In genomic region chr15:97781961-97782748, GRCm38 (mm10) we compare ENCODE assay signal across 8 mouse cellular contexts. TPM values are rescaled to one million over a fixed set of nuclear protein-coding genes. Genes with fewer than 3 reads are reported as not detected.
DNase-seq lines count a peak whose midpoint lies in the region; ATAC-seq and TF ChIP-seq lines count a peak whose summit lies in the region.

No protein-coding gene starts in this region.

- WGBS in heart, embryonic 12.5 days: 11% methylated on average over 24 of the region's 24 CpGs

- H3K9ac ChIP-seq in ES-E14 (ENCODE audit: insufficient read depth, low read depth, low read length, poor library complexity, severe bottlenecking): no peak overlapping the region; the same call in 1 of the 2 replicates
- H3K9ac ChIP-seq in heart, embryonic 12.5 days: peak overlapping the region; percentile 43; the same call in 1 of the 2 replicates

- H3K27me3 ChIP-seq in heart, embryonic 12.5 days (replicated peaks): no peaks in the 10 kb centered on the region

- no peaks in the 10 kb centered on the region for H3K36me3 ChIP-seq in ES-E14 (ENCODE audit: control insufficient read depth, insufficient read depth, low read length, poor library complexity, severe bottlenecking)
- H3K36me3 ChIP-seq in heart, embryonic 12.5 days: no peaks in the 10 kb centered on the region

- ATAC-seq in heart, embryonic 12.5 days (ENCODE audit: insufficient number of reproducible peaks, low FRiP score): no peak

- peak overlapping the region; percentile 60 for H3K4me2 ChIP-seq in heart, embryonic 12.5 days

- H3K4me3 ChIP-seq in ES-E14 (ENCODE audit: insufficient read depth in 1 of 2, low read depth in 1 of 2, low read length in 2 of 2, poor library complexity in 1 of 2, severe bottlenecking in 1 of 2): peak overlapping the region; percentile 43 to 47
- H3K4me3 ChIP-seq in heart, embryonic 12.5 days: peak overlapping the region; percentile 20

- H3K27ac ChIP-seq in ES-E14 (ENCODE audit: insufficient read depth, low read depth, low read length, poor library complexity, severe bottlenecking): no peak overlapping the region
- peak overlapping the region; percentile 20; the same call in 1 of the 2 replicates for H3K27ac ChIP-seq in heart, embryonic 12.5 days (ENCODE audit: poor library complexity, severe bottlenecking)

- in situ Hi-C loops in ES-E14 (cut with MboI; ENCODE audit: low sequenced_read_pairs in 2 of 2, unreplicated experiment in 2 of 2): no loop called here

- H3K9me3 ChIP-seq in ES-E14 (ENCODE audit: control insufficient read depth, insufficient read depth, low read depth, low read length): no peaks in the 10 kb centered on the region
- H3K9me3 ChIP-seq in heart, embryonic 12.5 days (replicated peaks): no peaks in the 10 kb centered on the region

- no peak for DNase-seq in ES-E14 (ENCODE audit: low read depth, low spot score)
- DNase-seq in adipocyte (ENCODE audit: low spot score): peak; percentile 77
- DNase-seq in kidney, postnatal 4 days: peak; percentile 79 to 87
- peak; percentile 62 for DNase-seq in skeletal muscle tissue, adult 2 months (ENCODE audit: low read depth, low spot score)
- DNase-seq in Muller cell, postnatal 12 days (ENCODE audit: inconsistent ontology term): no peak
- no peak for DNase-seq in thymus, postnatal 10 days (ENCODE audit: low spot score in 2 of 2)
- no peak for DNase-seq in frontal cortex, postnatal 10 days (ENCODE audit: low spot score in 2 of 2)

- H3K4me1 ChIP-seq in ES-E14 (ENCODE audit: control insufficient read depth in 2 of 2, insufficient read depth in 2 of 2, low read length in 2 of 2, poor library complexity in 1 of 2): peaks cover 2 to 16% of the 10 kb centered on the region in 2 experiments; a peak in 3 of 4 replicates
- H3K4me1 ChIP-seq in heart, embryonic 12.5 days (replicated peaks): peaks cover 39% of the 10 kb centered on the region

TF ChIP-seq in ES-E14, 5 proteins besides CTCF, POLR2A, EP300 and RAD21:
- no peak for TF ChIP-seq ZC3H11A (IDR thresholded peaks at IDR 0.05; ENCODE audit: borderline replicate concordance, low read depth, low read length)
- TF ChIP-seq HCFC1 (IDR thresholded peaks at IDR 0.05; ENCODE audit: borderline replicate concordance, insufficient read depth, low read length): no peak
- TF ChIP-seq CHD2 (IDR thresholded peaks at IDR 0.05; ENCODE audit: low read depth, low read length): no peak
- no peak for TF ChIP-seq MAFK (IDR thresholded peaks at IDR 0.05; ENCODE audit: insufficient read depth, low read depth, low read length)
- TF ChIP-seq ZNF384 (IDR thresholded peaks at IDR 0.05; ENCODE audit: low read depth, low read length): no peak

RNA-seq across cellular contexts. Expression of gene Slc48a1, which starts 3.8 kb away (rescaled TPM):
- total RNA-seq in ES-E14 (2012; rRNA removed): 15.8 and 18.6 TPM in 2 replicates
- 52.9 and 55.0 TPM in 2 replicates for polyA plus RNA-seq in heart, embryonic 12.5 days (2016; fragmentation: Nextera tagmentation; extraction: Ambion mirVana)

RNA-seq across cellular contexts. Expression of gene Rapgef3, which starts 14.4 kb away (rescaled TPM):
- total RNA-seq in ES-E14 (2012; rRNA removed): 12.5 and 12.7 TPM in 2 replicates
- polyA plus RNA-seq in heart, embryonic 12.5 days (2016; fragmentation: Nextera tagmentation; extraction: Ambion mirVana): 22.0 and 22.9 TPM in 2 replicates

RNA-seq across cellular contexts. Expression of gene Endou, which starts 51.0 kb away (rescaled TPM):
- total RNA-seq in ES-E14 (2012; rRNA removed): 0.16 and 0.31 TPM in 2 replicates
- 0.14 and 0.15 TPM in 2 replicates for polyA plus RNA-seq in heart, embryonic 12.5 days (2016; fragmentation: Nextera tagmentation; extraction: Ambion mirVana)

Comparison
In these comparisons a context has a peak if more than half of its experiments do, and no peak if none do; other contexts are left out.
1. DNase-seq: peak in adipocyte (single experiment), kidney, postnatal 4 days (2 of 2) and skeletal muscle tissue, adult 2 months (single experiment); none in ES-E14 (single experiment), Muller cell, postnatal 12 days (single experiment), thymus, postnatal 10 days (0 of 2) and frontal cortex, postnatal 10 days (0 of 2).